Mouse (Mus musculus) kidney, embryonic 14.5 days (tissue): ENCODE measurements at regions not wholly inside any gene's neighbourhood (a gene's known extent, or its start where the extent isn't known, plus 50 kb on each side); places are given as distances from the start of the nearest gene placed in this dataset.

ENCODE experiments used
- ATAC-seq: fragments of 200-750 bp; cut with Nextera tagmentation; 2 replicates; pipeline ENCODE4 v1.8.0; 2017; ENCODE audit warnings: moderate number of reproducible peaks, mild to moderate bottlenecking, moderate TSS enrichment, moderate library complexity; ENCODE audit not compliant: low FRiP score, low TSS enrichment
- H3K27ac ChIP-seq: fragments of 300-500 bp; sonication (generic); 2 replicates; pipeline ENCODE4 v1.5.1; 2014; ENCODE audit warnings: low read depth, mild to moderate bottlenecking, low read length, moderate library complexity, mixed read lengths
- H3K27me3 ChIP-seq: fragments of 300-500 bp; sonication (generic); 2 replicates; pipeline ENCODE4 v1.6.1; 2014; ENCODE audit warnings: mild to moderate bottlenecking, low read length; ENCODE audit not compliant: control insufficient read depth, insufficient read depth
- H3K36me3 ChIP-seq: fragments of 300-500 bp; sonication (generic); 2 replicates; pipeline ENCODE4 v1.6.1; 2014; ENCODE audit warnings: low read length, mixed read lengths; ENCODE audit not compliant: control insufficient read depth, insufficient read depth
- H3K4me1 ChIP-seq: fragments of 300-500 bp; sonication (generic); 2 replicates; pipeline ENCODE4 v1.6.1; 2014; ENCODE audit warnings: low read length, mixed read lengths; ENCODE audit not compliant: control insufficient read depth, insufficient read depth
- H3K4me2 ChIP-seq: fragments of 300-500 bp; sonication (generic); replicated peaks from 2 replicates; pipeline ENCODE4 v1.6.1; 2014; ENCODE audit warnings: low read depth, mild to moderate bottlenecking, low read length
- H3K4me3 ChIP-seq: fragments of 300-500 bp; sonication (generic); 2 replicates; pipeline ENCODE4 v1.5.1; 2014; ENCODE audit warnings: mild to moderate bottlenecking, low read length
- H3K9ac ChIP-seq: fragments of 300-500 bp; sonication (generic); 2 replicates; pipeline ENCODE4 v1.6.1; 2014; ENCODE audit warnings: low read depth, mild to moderate bottlenecking, low read length, moderate library complexity
- H3K9me3 ChIP-seq: fragments of 300-500 bp; sonication (generic); 2 replicates; pipeline ENCODE4 v1.6.1; 2016; ENCODE audit warnings: low read length; ENCODE audit not compliant: control insufficient read depth
- WGBS: fragments of 180-500 bp; shearing (Covaris S2); extraction: QIAGEN DNeasy Blood & Tissue Kit; methylation state at CpG from one replicate; pipeline ENCODE4 v1.1.7; 2014; 5-methylcytosine and 5-hydroxymethylcytosine counted together

- no peaks in the 10 kb centered on the region for H3K27me3 ChIP-seq
- H3K4me2 ChIP-seq: no peak overlapping the region
- H3K9me3 ChIP-seq: no peaks in the 10 kb centered on the region
- H3K36me3 ChIP-seq: no peaks in the 10 kb centered on the region
- H3K9ac ChIP-seq: no peak overlapping the region
- H3K4me1 ChIP-seq: peaks cover 4% of the 10 kb centered on the region; the same call in 1 of the 2 replicates
- ATAC-seq: peak; percentile 89
- H3K4me3 ChIP-seq: no peak overlapping the region
- H3K27ac ChIP-seq: no peak overlapping the region
- 46% methylated on average over 8 of the region's 8 CpGs for WGBS
Observed at GRCm38 (mm10) chr8:15840632-15841252, 794.9 kb upstream of the BB014433 start.

- H3K36me3 ChIP-seq: no peaks in the 10 kb centered on the region
- no peak overlapping the region for H3K4me2 ChIP-seq
- H3K27ac ChIP-seq: no peak overlapping the region
- no peaks in the 10 kb centered on the region for H3K27me3 ChIP-seq
- no peak for ATAC-seq
- no peaks in the 10 kb centered on the region for H3K9me3 ChIP-seq
- WGBS: 88% methylated on average over 3 of the region's 3 CpGs
- H3K4me3 ChIP-seq: no peak overlapping the region
- H3K4me1 ChIP-seq: no peaks in the 10 kb centered on the region
- no peak overlapping the region for H3K9ac ChIP-seq
Observed at GRCm38 (mm10) chr8:15832752-15833151, 786.9 kb upstream of the BB014433 start.

- no peaks in the 10 kb centered on the region for H3K9me3 ChIP-seq
- H3K4me3 ChIP-seq: no peak overlapping the region
- 19% methylated on average over 5 of the region's 5 CpGs for WGBS
- no peak for ATAC-seq
- H3K9ac ChIP-seq: no peak overlapping the region
- no peaks in the 10 kb centered on the region for H3K27me3 ChIP-seq
- H3K4me1 ChIP-seq: no peaks in the 10 kb centered on the region
- no peak overlapping the region for H3K27ac ChIP-seq
- no peaks in the 10 kb centered on the region for H3K36me3 ChIP-seq
- H3K4me2 ChIP-seq: no peak overlapping the region
Observed at GRCm38 (mm10) chr8:15821579-15822191, 775.8 kb upstream of the BB014433 start.

GRCm38 (mm10) chr8:15788421-15788820, 742.5 kb upstream of the BB014433 start:
- no peaks in the 10 kb centered on the region for H3K27me3 ChIP-seq
- no peaks in the 10 kb centered on the region for H3K9me3 ChIP-seq
- WGBS: 90% methylated on average over 4 of the region's 4 CpGs
- H3K36me3 ChIP-seq: no peaks in the 10 kb centered on the region
- ATAC-seq: no peak
- H3K9ac ChIP-seq: no peak overlapping the region
- no peaks in the 10 kb centered on the region for H3K4me1 ChIP-seq
- no peak overlapping the region for H3K27ac ChIP-seq
- no peak overlapping the region for H3K4me2 ChIP-seq
- no peak overlapping the region for H3K4me3 ChIP-seq
